Mouse (Mus musculus): ENCODE results near the gene Prdx6. TPM values are rescaled to one million over a fixed set of nuclear protein-coding genes. Genes with fewer than 3 reads are reported as not detected.

Prdx6 gene
- 100 to 1,000 TPM; 268 to 278 TPM for total RNA-seq (2021)
- long read RNA-seq, experiment 1, transcript Prdx6-208 (4 exons, 1,294 nt), result minor isoform, 13 of 396 reads
- long read RNA-seq, experiment 1, transcript Prdx6-202 (5 exons, 2,387 nt), result major isoform, 355 of 396 reads
- long read RNA-seq, experiment 1, partial matches to known transcripts, result 11 of 396 reads
- long read RNA-seq, experiment 1, other reads (novel, unspliced or antisense), result 11 of 396 reads
- long read RNA-seq, experiment 2, transcript Prdx6-202 (5 exons, 2,387 nt), result major isoform, 499 of 556 reads
- long read RNA-seq, experiment 2, transcript Prdx6-201 (6 exons, 959 nt), result minor isoform, 5 of 556 reads
- long read RNA-seq, experiment 2, transcript Prdx6-208 (4 exons, 1,294 nt), result minor isoform, 17 of 556 reads
- long read RNA-seq, experiment 2, partial matches to known transcripts, result 10 of 556 reads
- long read RNA-seq, experiment 2, other reads (novel, unspliced or antisense), result 23 of 556 reads

GRCm38 (mm10) chr1:161250604-161251416 is at the start of gene Prdx6:
Prdx6 (minus strand) TSS chr1:161251219.
- peak; percentile 73 to 78 for DNase-seq (ENCODE audit: low spot score in 2 of 2)

- DNase-seq (ENCODE audit: low spot score in 2 of 2), result no peak
Measured at GRCm38 (mm10) chr1:161288256-161288655, 37.2 kb upstream of the Prdx6 start.

GRCm38 (mm10) chr1:161286726-161287310 is 35.8 kb upstream of the Prdx6 start:
- DNase-seq (ENCODE audit: low spot score in 2 of 2), result peak; percentile 64 to 78

GRCm38 (mm10) chr1:161281054-161281688 is 30.2 kb upstream of the Prdx6 start:
- DNase-seq (ENCODE audit: low spot score in 2 of 2), result no peak

GRCm38 (mm10) chr1:161279244-161279908 is 28.4 kb upstream of the Prdx6 start:
- DNase-seq (ENCODE audit: low spot score in 2 of 2), result no peak

- peak in 1 of 2 experiments; percentile 76 for DNase-seq (ENCODE audit: low spot score in 2 of 2)
Measured at GRCm38 (mm10) chr1:161273486-161273885, 22.5 kb upstream of the Prdx6 start.

- no peak for DNase-seq (ENCODE audit: low spot score in 2 of 2)
Measured at GRCm38 (mm10) chr1:161271461-161271810, 20.4 kb upstream of the Prdx6 start.

- DNase-seq (ENCODE audit: low spot score in 2 of 2), result no peak
Measured at GRCm38 (mm10) chr1:161270776-161271460, 19.9 kb upstream of the Prdx6 start.

GRCm38 (mm10) chr1:161269346-161269745 is 18.3 kb upstream of the Prdx6 start:
- DNase-seq (ENCODE audit: low spot score in 2 of 2), result peak in 1 of 2 experiments; percentile 57

GRCm38 (mm10) chr1:161268884-161269283 is 17.9 kb upstream of the Prdx6 start:
- no peak for DNase-seq (ENCODE audit: low spot score in 2 of 2)

- no peak for DNase-seq (ENCODE audit: low spot score in 2 of 2)
Measured at GRCm38 (mm10) chr1:161268116-161268515, 17.1 kb upstream of the Prdx6 start.

- no peak for DNase-seq (ENCODE audit: low spot score in 2 of 2)
Measured at GRCm38 (mm10) chr1:161264961-161265360, 13.9 kb upstream of the Prdx6 start.

- DNase-seq (ENCODE audit: low spot score in 2 of 2), result no peak
Measured at GRCm38 (mm10) chr1:161263584-161263983, 12.6 kb upstream of the Prdx6 start.

- DNase-seq (ENCODE audit: low spot score in 2 of 2), result no peak
Measured at GRCm38 (mm10) chr1:161262542-161262941, 11.5 kb upstream of the Prdx6 start.

- no peak for DNase-seq (ENCODE audit: low spot score in 2 of 2)
Measured at GRCm38 (mm10) chr1:161260761-161261160, 9.7 kb upstream of the Prdx6 start.

GRCm38 (mm10) chr1:161259142-161259541 is 8.1 kb upstream of the Prdx6 start:
- no peak for DNase-seq (ENCODE audit: low spot score in 2 of 2)

- DNase-seq (ENCODE audit: low spot score in 2 of 2), result no peak
Measured at GRCm38 (mm10) chr1:161258331-161258730, 7.3 kb upstream of the Prdx6 start.

GRCm38 (mm10) chr1:161256918-161257317 is 5.9 kb upstream of the Prdx6 start:
- no peak for DNase-seq (ENCODE audit: low spot score in 2 of 2)

GRCm38 (mm10) chr1:161254361-161254760 is 3.3 kb upstream of the Prdx6 start:
- no peak for DNase-seq (ENCODE audit: low spot score in 2 of 2)

GRCm38 (mm10) chr1:161252901-161253300 is 1.9 kb upstream of the Prdx6 start:
- DNase-seq (ENCODE audit: low spot score in 2 of 2), result no peak

Measured in layer of hippocampus, postnatal 14 days (tissue).